Mouse (Mus musculus) thymus, adult 2 months (tissue): Measurements from ENCODE around the gene Lmx1b.

ENCODE experiments used
- CTCF ChIP-seq: fragments of 200-500 bp; IDR thresholded peaks from 2 replicates; pipeline ENCODE4 v1.5.1; 2012; ENCODE audit warnings: mild to moderate bottlenecking, control low read depth, low read length, moderate library complexity, borderline replicate concordance; ENCODE audit not compliant: control insufficient read depth, poor library complexity, insufficient read depth; ENCODE audit errors: extremely low read depth
- POLR2A ChIP-seq: fragments of 200-500 bp; IDR thresholded peaks from 2 replicates; pipeline ENCODE4 v1.6.1; 2012; ENCODE audit warnings: mild to moderate bottlenecking, low read length, control low read depth, moderate library complexity; ENCODE audit not compliant: control insufficient read depth, poor library complexity, insufficient read depth; ENCODE audit errors: extremely low read depth

GRCm38 (mm10) chr2:33637288-33637687, 3.0 kb downstream of the Lmx1b start:
- no peak for TF ChIP-seq POLR2A
- no peak for TF ChIP-seq CTCF
